Mouse (Mus musculus): ENCODE data around the gene Iqcb1. TPM values are rescaled to one million over a fixed set of nuclear protein-coding genes. Genes with fewer than 3 reads are reported as not detected.
A peak's percentile ranks its signal among the peaks of the same experiment; 100 is the strongest.
"Not testable (repeated sequence)": the region's sequence is repeated elsewhere in the genome, so short reads cannot be mapped to it uniquely, and the experiment has no call there.

Iqcb1 gene
- polyA plus RNA-seq, 1 experiment from 2014 or later = 11.8 TPM

DNA sequence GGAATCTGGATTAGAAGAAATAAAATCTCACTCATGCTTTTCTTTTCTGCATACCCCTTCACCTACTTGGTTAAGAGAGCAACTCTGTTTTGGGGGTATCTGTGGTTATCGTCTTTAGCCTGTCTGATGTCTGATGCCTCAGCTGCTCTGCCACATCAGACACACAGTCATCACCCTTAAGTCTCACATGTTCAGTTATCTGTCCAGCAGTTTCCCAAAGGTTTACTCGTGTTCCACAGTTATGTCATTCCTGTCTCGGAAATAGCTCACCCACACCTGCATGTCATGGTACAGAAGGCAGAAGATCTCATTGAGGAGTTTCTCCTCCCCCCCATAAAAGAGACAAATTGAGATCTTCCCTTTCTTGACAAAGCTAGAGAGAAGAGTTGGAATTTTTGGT lies 7.4 kb upstream of the Iqcb1 start:
- no peaks in the 10 kb centered on the region for H3K36me3 ChIP-seq (ENCODE audit: insufficient read depth, low read length)
- no peaks in the 10 kb centered on the region for H3K27me3 ChIP-seq (replicated peaks; ENCODE audit: insufficient read depth, low read length)
- ATAC-seq (no peak), DNase-seq (ENCODE audit: low spot score) (no peak)
- no peaks in the 10 kb centered on the region for H3K4me1 ChIP-seq (ENCODE audit: insufficient read depth, low read depth, low read length)
- no peaks in the 10 kb centered on the region for H3K9me3 ChIP-seq (ENCODE audit: low read length)
- TF ChIP-seq CTCF (IDR thresholded peaks at IDR 0.05) (no peak), EP300 (IDR thresholded peaks at IDR 0.05) (no peak)
- no peak overlapping the region for H3K27ac ChIP-seq (ENCODE audit: low read length)
- H3K9ac ChIP-seq (replicated peaks; ENCODE audit: low read depth) = no peak overlapping the region
- no peak overlapping the region for H3K4me2 ChIP-seq (replicated peaks; ENCODE audit: low read depth, low read length)
- H3K4me3 ChIP-seq (ENCODE audit: low read depth, low read length) = no peak overlapping the region
- WGBS = 52% methylated on average over 3 of the region's 3 CpGs

DNA sequence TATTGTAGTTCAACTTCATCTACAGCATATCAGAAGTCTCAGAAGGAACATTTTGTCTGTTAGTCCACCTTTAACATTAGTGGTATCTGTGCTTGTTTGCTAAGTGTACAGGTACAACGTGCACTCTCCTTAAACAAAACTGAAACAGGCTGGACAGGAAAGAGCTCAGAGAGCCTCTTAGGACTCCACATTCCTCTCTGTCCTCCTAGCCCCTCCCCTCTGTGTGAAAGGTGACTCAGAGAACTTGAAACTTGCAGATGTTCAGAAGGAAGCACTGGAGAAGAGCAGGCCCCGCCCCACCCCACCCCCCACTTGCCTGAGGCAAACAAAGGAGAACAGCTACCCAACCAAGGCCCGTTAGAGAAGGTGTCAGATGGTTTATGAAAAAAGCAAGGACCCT lies 6.7 kb upstream of the Iqcb1 start:
- DNase-seq (ENCODE audit: low spot score) (peak; percentile 90), ATAC-seq (peak; percentile 95)

DNA sequence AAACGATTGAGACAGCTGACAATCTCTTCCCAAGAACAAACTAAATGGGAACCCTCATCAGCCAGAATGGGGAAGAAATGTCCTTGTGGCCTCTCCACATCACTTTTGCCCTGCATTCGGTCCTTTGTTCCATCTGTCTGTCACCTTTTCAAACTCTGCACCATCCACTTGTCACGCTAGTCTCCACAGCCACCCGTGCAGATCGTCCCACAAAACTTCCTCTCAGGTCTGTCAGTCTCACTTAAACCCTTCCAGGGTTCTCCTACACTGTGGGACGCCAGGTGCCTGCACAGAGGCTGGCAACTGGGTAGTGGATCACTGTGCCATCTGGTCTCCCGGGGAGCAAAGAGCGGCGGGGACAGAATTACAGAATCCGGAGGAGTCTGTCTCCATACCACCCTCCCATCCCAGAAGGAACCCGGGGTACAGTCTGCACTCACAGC lies 553 bp upstream of the Iqcb1 start:
- Histone ChIP-seq H3K27me3 (replicated peaks; ENCODE audit: insufficient read depth, low read length) (no peaks in the 10 kb centered on the region), H3K9me3 (ENCODE audit: low read length) (no peaks in the 10 kb centered on the region), H3K36me3 (ENCODE audit: insufficient read depth, low read length) (no peaks in the 10 kb centered on the region), H3K4me2 (replicated peaks; ENCODE audit: low read depth, low read length) (peak overlapping the region; percentile 92), H3K9ac (replicated peaks; ENCODE audit: low read depth) (peak overlapping the region; percentile 77), H3K4me3 (ENCODE audit: low read depth, low read length) (peak overlapping the region; percentile 95), H3K4me1 (ENCODE audit: insufficient read depth, low read depth, low read length) (no peaks in the 10 kb centered on the region), H3K27ac (ENCODE audit: low read length) (no peak overlapping the region)
- TF ChIP-seq EP300 (IDR thresholded peaks at IDR 0.05) (no peak), CTCF (IDR thresholded peaks at IDR 0.05) (no peak)
- 6% methylated on average over 11 of the region's 11 CpGs for WGBS
- DNase-seq (ENCODE audit: low spot score) (no peak), ATAC-seq (peak; percentile 8; the same call in 1 of the 2 replicates)

More for the DNA sequence above, 6.7 kb upstream of the Iqcb1 start:
- Histone ChIP-seq H3K27me3 (replicated peaks; ENCODE audit: insufficient read depth, low read length) (no peaks in the 10 kb centered on the region), H3K9ac (replicated peaks; ENCODE audit: low read depth) (no peak overlapping the region), H3K4me2 (replicated peaks; ENCODE audit: low read depth, low read length) (no peak overlapping the region), H3K9me3 (ENCODE audit: low read length) (no peaks in the 10 kb centered on the region), H3K27ac (ENCODE audit: low read length) (no peak overlapping the region), H3K4me1 (ENCODE audit: insufficient read depth, low read depth, low read length) (no peaks in the 10 kb centered on the region), H3K36me3 (ENCODE audit: insufficient read depth, low read length) (no peaks in the 10 kb centered on the region), H3K4me3 (ENCODE audit: low read depth, low read length) (no peak overlapping the region)
- 2% methylated on average over 3 of the region's 3 CpGs for WGBS
- no peak for TF ChIP-seq CTCF (IDR thresholded peaks at IDR 0.05)
- peak; percentile 63 for TF ChIP-seq EP300 (IDR thresholded peaks at IDR 0.05)

DNA sequence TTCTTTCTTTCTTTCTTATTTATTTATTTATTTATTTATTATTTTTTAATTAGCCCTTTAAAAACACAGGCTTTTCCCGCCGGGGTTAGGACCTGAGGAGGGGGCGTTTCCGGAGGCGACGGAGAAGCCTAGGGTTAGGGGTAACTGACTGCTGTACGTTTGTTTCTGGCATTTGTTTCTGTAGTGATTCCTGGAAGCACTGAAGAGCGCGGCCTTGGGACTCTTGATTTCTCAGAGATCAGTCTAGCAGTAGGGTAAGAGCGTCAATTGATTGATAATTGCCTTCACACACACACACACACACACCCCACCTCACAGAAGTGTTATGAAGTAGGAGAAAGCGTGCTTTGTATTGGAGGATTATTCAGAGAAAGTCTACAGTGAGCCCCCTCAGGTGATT lies 635 bp downstream of the Iqcb1 start:
- WGBS = 9% methylated on average over 11 of the region's 11 CpGs
- H3K9me3 ChIP-seq (ENCODE audit: low read length) = no peaks in the 10 kb centered on the region
- no peak for TF ChIP-seq EP300 (IDR thresholded peaks at IDR 0.05)
- TF ChIP-seq CTCF (IDR thresholded peaks at IDR 0.05) = no peak
- DNase-seq (ENCODE audit: low spot score) (no peak), ATAC-seq (no peak)
- no peak overlapping the region for H3K27ac ChIP-seq (ENCODE audit: low read length)
- peak overlapping the region; percentile 77 for H3K9ac ChIP-seq (replicated peaks; ENCODE audit: low read depth)
- peak overlapping the region; percentile 95 for H3K4me3 ChIP-seq (ENCODE audit: low read depth, low read length)
- H3K27me3 ChIP-seq (replicated peaks; ENCODE audit: insufficient read depth, low read length) = no peaks in the 10 kb centered on the region
- peak overlapping the region; percentile 92 for H3K4me2 ChIP-seq (replicated peaks; ENCODE audit: low read depth, low read length)
- no peaks in the 10 kb centered on the region for H3K36me3 ChIP-seq (ENCODE audit: insufficient read depth, low read length)
- no peaks in the 10 kb centered on the region for H3K4me1 ChIP-seq (ENCODE audit: insufficient read depth, low read depth, low read length)

DNA sequence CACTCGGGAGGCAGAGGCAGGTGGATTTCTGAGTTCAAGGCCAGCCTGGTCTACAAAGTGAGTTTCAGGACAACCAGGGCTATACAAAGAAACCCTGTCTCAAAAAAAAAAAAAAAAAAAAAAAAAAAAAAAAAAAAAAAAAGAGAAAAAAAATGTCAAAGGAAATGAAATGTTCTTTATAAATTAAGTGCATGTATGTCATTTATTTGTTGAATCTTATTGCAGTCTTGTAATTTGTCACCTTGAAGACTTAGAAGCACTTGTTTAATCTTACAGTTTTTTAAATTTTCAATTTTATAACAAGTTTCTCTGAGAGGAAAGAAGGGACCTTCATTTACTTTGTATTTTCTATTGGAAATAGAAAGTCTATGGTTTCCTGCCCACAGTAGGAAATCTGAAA lies 18.7 kb downstream of the Iqcb1 start:
- H3K27ac ChIP-seq (ENCODE audit: low read length); H3K4me3 ChIP-seq (ENCODE audit: low read depth, low read length); ATAC-seq; H3K27me3 ChIP-seq (replicated peaks; ENCODE audit: insufficient read depth, low read length); DNase-seq (ENCODE audit: low spot score); H3K4me2 ChIP-seq (replicated peaks; ENCODE audit: low read depth, low read length); H3K4me1 ChIP-seq (ENCODE audit: insufficient read depth, low read depth, low read length); H3K9me3 ChIP-seq (ENCODE audit: low read length); H3K9ac ChIP-seq (replicated peaks; ENCODE audit: low read depth); H3K36me3 ChIP-seq (ENCODE audit: insufficient read depth, low read length): not testable (repeated sequence)
- 100% methylated on average over 1 of the region's 1 CpGs for WGBS

DNA sequence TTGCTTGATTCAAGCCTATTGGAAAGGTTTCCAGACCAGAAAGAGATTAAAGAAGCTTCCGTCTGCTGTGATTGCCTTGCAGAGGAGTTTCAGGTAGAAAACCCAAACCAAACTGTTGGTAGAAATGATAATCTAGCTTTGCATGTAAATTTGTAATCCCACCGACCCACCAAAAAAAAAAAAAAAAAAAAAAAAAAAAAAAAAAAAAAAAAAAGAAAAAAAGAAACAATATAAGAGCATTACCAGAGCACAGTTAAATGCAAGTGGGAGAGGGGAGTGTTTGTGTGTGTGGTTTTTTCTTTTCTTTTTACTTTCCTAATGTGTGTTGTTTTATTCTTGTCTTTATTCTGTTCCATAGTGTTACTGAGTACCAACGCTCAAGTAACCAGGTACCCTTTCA lies 23.0 kb downstream of the Iqcb1 start:
- WGBS = 95% methylated on average over 3 of the region's 3 CpGs
- Histone ChIP-seq H3K27ac (ENCODE audit: low read length) (no peak overlapping the region), H3K27me3 (replicated peaks; ENCODE audit: insufficient read depth, low read length) (no peaks in the 10 kb centered on the region), H3K9me3 (ENCODE audit: low read length) (no peaks in the 10 kb centered on the region), H3K4me3 (ENCODE audit: low read depth, low read length) (no peak overlapping the region), H3K9ac (replicated peaks; ENCODE audit: low read depth) (no peak overlapping the region), H3K36me3 (ENCODE audit: insufficient read depth, low read length) (no peaks in the 10 kb centered on the region), H3K4me1 (ENCODE audit: insufficient read depth, low read depth, low read length) (no peaks in the 10 kb centered on the region), H3K4me2 (replicated peaks; ENCODE audit: low read depth, low read length) (no peak overlapping the region)
- DNase-seq (ENCODE audit: low spot score) (no peak), ATAC-seq (no peak)
- TF ChIP-seq EP300 (IDR thresholded peaks at IDR 0.05) = no peak
- TF ChIP-seq CTCF (IDR thresholded peaks at IDR 0.05) = no peak

DNA sequence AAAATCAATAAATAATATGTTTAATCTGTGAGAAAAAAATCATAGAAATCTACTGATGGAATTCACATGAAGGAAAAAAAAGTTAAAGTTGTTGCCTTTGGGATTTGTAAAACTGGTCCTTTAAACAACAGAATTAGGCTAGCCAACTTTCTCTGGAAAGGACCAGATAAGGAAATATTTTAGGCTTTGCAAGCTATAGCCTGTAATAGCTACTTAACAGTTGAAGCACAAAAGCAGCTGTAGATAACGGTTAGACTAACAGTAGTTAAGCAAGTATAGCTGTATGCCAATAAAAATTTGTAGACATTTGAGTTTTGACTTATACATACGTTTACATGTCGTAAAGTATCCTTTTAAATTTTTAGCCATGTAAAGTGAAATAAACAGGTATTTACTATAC lies 35.4 kb downstream of the Iqcb1 start:
- WGBS = 90% methylated on average over 3 of the region's 3 CpGs
- Histone ChIP-seq H3K4me1 (ENCODE audit: insufficient read depth, low read depth, low read length) (no peaks in the 10 kb centered on the region), H3K9me3 (ENCODE audit: low read length) (no peaks in the 10 kb centered on the region), H3K27ac (ENCODE audit: low read length) (no peak overlapping the region), H3K9ac (replicated peaks; ENCODE audit: low read depth) (no peak overlapping the region), H3K4me2 (replicated peaks; ENCODE audit: low read depth, low read length) (no peak overlapping the region), H3K27me3 (replicated peaks; ENCODE audit: insufficient read depth, low read length) (no peaks in the 10 kb centered on the region), H3K4me3 (ENCODE audit: low read depth, low read length) (no peak overlapping the region), H3K36me3 (ENCODE audit: insufficient read depth, low read length) (peaks cover 4% of the 10 kb centered on the region; the same call in 1 of the 2 replicates)
- ATAC-seq = no peak
- DNase-seq (ENCODE audit: low spot score) = no peak
- TF ChIP-seq EP300 (IDR thresholded peaks at IDR 0.05) (no peak), CTCF (IDR thresholded peaks at IDR 0.05) (no peak)

Measured in lung, postnatal 0 days (tissue).